Mouse (Mus musculus): ENCODE results near the gene 2310034G01Rik.

- no peak for TF ChIP-seq POLR2A (IDR thresholded peaks at IDR 0.05; ENCODE audit: insufficient read depth, low read depth, low read length)
- no peak for TF ChIP-seq CTCF (IDR thresholded peaks at IDR 0.05; ENCODE audit: insufficient read depth, low read depth, low read length)
Observed at GRCm38 (mm10) chr19:46367798-46368590, 17.9 kb upstream of the 2310034G01Rik start.
